9 mouse cellular contexts compared by ENCODE assay signal in genomic region chr13:102573286-102573921, GRCm38 (mm10).
DNase-seq lines count a peak whose midpoint lies in the region; ATAC-seq lines count a peak whose summit lies in the region.
"Had no signal": no experiment of that assay in that cellular context is flagged by ENCODE, and none has a peak within 500 bp of the region (broad histone marks: within the 10 kb centered on the region; RNA-seq: fewer than 3 reads in every experiment).

No protein-coding gene starts in this region.

- intact Hi-C loops in heart, postnatal 36 days (cut with DNase I), result no loop called here

- ATAC-seq in midbrain, embryonic 11.5 days (ENCODE audit: low FRiP score), result no peak; the same call in 1 of the 2 replicates

- H3K9me3 ChIP-seq in midbrain, embryonic 10.5 days (replicated peaks), result no peaks in the 10 kb centered on the region
- no peaks in the 10 kb centered on the region for H3K9me3 ChIP-seq in midbrain, embryonic 11.5 days (ENCODE audit: control insufficient read depth, low read length)
- H3K9me3 ChIP-seq in embryonic facial prominence, embryonic 10.5 days, result no peaks in the 10 kb centered on the region
- H3K9me3 ChIP-seq: neural tube, embryonic 12.5 days had no signal

- H3K27ac ChIP-seq in midbrain, embryonic 10.5 days (replicated peaks), result peak overlapping the region; percentile 24; the same call in 1 of the 2 replicates
- H3K27ac ChIP-seq in midbrain, embryonic 11.5 days (ENCODE audit: low read depth, low read length), result no peak overlapping the region
- 0 out of 2 replicates have a peak overlapping the region, but pooled peaks have one; percentile 2 for H3K27ac ChIP-seq in embryonic facial prominence, embryonic 10.5 days (replicated peaks)
- H3K27ac ChIP-seq: neural tube, embryonic 12.5 days had no signal

- H3K4me3 ChIP-seq in midbrain, embryonic 10.5 days, result no peak overlapping the region
- no peak overlapping the region for H3K4me3 ChIP-seq in midbrain, embryonic 11.5 days (ENCODE audit: low read depth, low read length)
- no peak overlapping the region for H3K4me3 ChIP-seq in embryonic facial prominence, embryonic 10.5 days
- H3K4me3 ChIP-seq: neural tube, embryonic 12.5 days had no signal

- H3K27me3 ChIP-seq in midbrain, embryonic 10.5 days (ENCODE audit: low read depth, poor library complexity, severe bottlenecking), result no peaks in the 10 kb centered on the region
- H3K27me3 ChIP-seq in midbrain, embryonic 11.5 days (ENCODE audit: control insufficient read depth, insufficient read depth, low read length), result no peaks in the 10 kb centered on the region
- H3K27me3 ChIP-seq in embryonic facial prominence, embryonic 10.5 days (replicated peaks; ENCODE audit: low read depth, poor library complexity, severe bottlenecking), result peaks cover 84% of the 10 kb centered on the region
- H3K27me3 ChIP-seq: neural tube, embryonic 12.5 days had no signal

- no peak for DNase-seq in midbrain, embryonic 10.5 days (ENCODE audit: low spot score)
- DNase-seq in midbrain, embryonic 11.5 days (ENCODE audit: low spot score, missing footprints), result no peak
- peak; percentile 15 for DNase-seq in embryonic facial prominence, embryonic 10.5 days (ENCODE audit: low spot score)
- DNase-seq in heart, postnatal 36 days, result peak; percentile 48 to 51
- peak; percentile 38 for DNase-seq in lung, postnatal 36 days
- DNase-seq in thymus, postnatal 4 days, result no peak
- no peak for DNase-seq in thymus, postnatal 25 days
- no peak for DNase-seq in urinary bladder, postnatal 4 days (ENCODE audit: low spot score in 2 of 2)

- WGBS in midbrain, embryonic 10.5 days, result 66% methylated on average over 5 of the region's 5 CpGs
- WGBS in midbrain, embryonic 11.5 days, result 48% methylated on average over 5 of the region's 5 CpGs
- 50% methylated on average over 5 of the region's 5 CpGs for WGBS in embryonic facial prominence, embryonic 10.5 days

- H3K4me1 ChIP-seq in midbrain, embryonic 10.5 days, result peaks cover 10% of the 10 kb centered on the region
- no peaks in the 10 kb centered on the region for H3K4me1 ChIP-seq in midbrain, embryonic 11.5 days (ENCODE audit: control insufficient read depth, insufficient read depth, low read length)
- H3K4me1 ChIP-seq in embryonic facial prominence, embryonic 10.5 days, result peaks cover 20% of the 10 kb centered on the region
- H3K4me1 ChIP-seq: neural tube, embryonic 12.5 days had no signal

- no peak overlapping the region for H3K9ac ChIP-seq in midbrain, embryonic 11.5 days (ENCODE audit: low read length)
- H3K9ac ChIP-seq: neural tube, embryonic 12.5 days had no signal

- H3K4me2 ChIP-seq in midbrain, embryonic 11.5 days, result no peak overlapping the region
- H3K4me2 ChIP-seq: neural tube, embryonic 12.5 days had no signal

- no peaks in the 10 kb centered on the region for H3K36me3 ChIP-seq in midbrain, embryonic 10.5 days
- H3K36me3 ChIP-seq in midbrain, embryonic 11.5 days (ENCODE audit: control insufficient read depth, insufficient read depth, low read length), result no peaks in the 10 kb centered on the region
- no peaks in the 10 kb centered on the region for H3K36me3 ChIP-seq in embryonic facial prominence, embryonic 10.5 days (replicated peaks)
- H3K36me3 ChIP-seq: neural tube, embryonic 12.5 days had no signal

Comparison
In these comparisons a context has a peak if more than half of its experiments do, and no peak if none do; other contexts are left out.
1. DNase-seq: peak in embryonic facial prominence, embryonic 10.5 days (single experiment), heart, postnatal 36 days (2 of 2) and lung, postnatal 36 days (single experiment); none in midbrain, embryonic 10.5 days (single experiment), midbrain, embryonic 11.5 days (single experiment), thymus, postnatal 4 days (single experiment), thymus, postnatal 25 days (single experiment) and urinary bladder, postnatal 4 days (0 of 2).